Mouse (Mus musculus): ENCODE measurements at regions not wholly inside any gene's neighbourhood (a gene's known extent, or its start where the extent isn't known, plus 50 kb on each side); places are given as distances from the start of the nearest gene placed in this dataset.

GRCm38 (mm10) chr2:94248948-94249347 is 91.2 kb upstream of the Hsd17b12 start:
- no peak for ATAC-seq (ENCODE audit: low FRiP score, low TSS enrichment)
- no peak overlapping the region for H3K4me2 ChIP-seq (replicated peaks; ENCODE audit: low read depth, low read length)
- H3K4me1 ChIP-seq (ENCODE audit: control insufficient read depth, insufficient read depth, low read length): no peaks in the 10 kb centered on the region
- no peak overlapping the region for H3K9ac ChIP-seq (ENCODE audit: low read depth, low read length)
- no peak overlapping the region for H3K4me3 ChIP-seq (ENCODE audit: low read length)
- peaks cover 45% of the 10 kb centered on the region for H3K27me3 ChIP-seq (ENCODE audit: control insufficient read depth, insufficient read depth, low read length)
- H3K36me3 ChIP-seq (ENCODE audit: control insufficient read depth, insufficient read depth, low read length): no peaks in the 10 kb centered on the region
- H3K27ac ChIP-seq (ENCODE audit: low read depth, low read length): no peak overlapping the region
- WGBS: 51% methylated on average over 3 of the region's 3 CpGs
- H3K9me3 ChIP-seq (ENCODE audit: control insufficient read depth, low read length): no peaks in the 10 kb centered on the region

- Histone ChIP-seq H3K27me3 (ENCODE audit: control insufficient read depth, insufficient read depth, low read length) (peaks cover 64% of the 10 kb centered on the region), H3K9me3 (ENCODE audit: control insufficient read depth, low read length) (no peaks in the 10 kb centered on the region), H3K4me2 (replicated peaks; ENCODE audit: low read depth, low read length) (no peak overlapping the region; the same call in 1 of the 2 replicates), H3K9ac (ENCODE audit: low read depth, low read length) (no peak overlapping the region), H3K4me3 (ENCODE audit: low read length) (no peak overlapping the region), H3K36me3 (ENCODE audit: control insufficient read depth, insufficient read depth, low read length) (no peaks in the 10 kb centered on the region), H3K27ac (ENCODE audit: low read depth, low read length) (no peak overlapping the region), H3K4me1 (ENCODE audit: control insufficient read depth, insufficient read depth, low read length) (0 out of 2 replicates have a peak, but pooled peaks cover 3% of the 10 kb centered on the region)
- under 1% methylated on average over 30 of the region's 30 CpGs for WGBS
- ATAC-seq (ENCODE audit: low FRiP score, low TSS enrichment): 0 out of 2 replicates have a peak, but pooled peaks have one; percentile 41
These were observed 89.2 kb upstream of the Hsd17b12 start for GRCm38 (mm10) chr2:94246851-94247471.

- 39% methylated on average over 9 of the region's 9 CpGs for WGBS
- H3K4me2 ChIP-seq (replicated peaks; ENCODE audit: low read depth, low read length): no peak overlapping the region
- no peaks in the 10 kb centered on the region for H3K9me3 ChIP-seq (ENCODE audit: control insufficient read depth, low read length)
- no peak overlapping the region for H3K27ac ChIP-seq (ENCODE audit: low read depth, low read length)
- ATAC-seq (ENCODE audit: low FRiP score, low TSS enrichment): no peak
- H3K27me3 ChIP-seq (ENCODE audit: control insufficient read depth, insufficient read depth, low read length): peaks cover 72% of the 10 kb centered on the region
- H3K36me3 ChIP-seq (ENCODE audit: control insufficient read depth, insufficient read depth, low read length): no peaks in the 10 kb centered on the region
- H3K9ac ChIP-seq (ENCODE audit: low read depth, low read length): no peak overlapping the region
- no peak overlapping the region for H3K4me3 ChIP-seq (ENCODE audit: low read length)
- 0 out of 2 replicates have a peak, but pooled peaks cover 3% of the 10 kb centered on the region for H3K4me1 ChIP-seq (ENCODE audit: control insufficient read depth, insufficient read depth, low read length)
These were observed 88.4 kb upstream of the Hsd17b12 start for GRCm38 (mm10) chr2:94246180-94246611.

GRCm38 (mm10) chr2:94245305-94245959 is 87.7 kb upstream of the Hsd17b12 start:
- H3K36me3 ChIP-seq (ENCODE audit: control insufficient read depth, insufficient read depth, low read length): no peaks in the 10 kb centered on the region
- 3% methylated on average over 16 of the region's 16 CpGs for WGBS
- peak; percentile 67; the same call in 1 of the 2 replicates for ATAC-seq (ENCODE audit: low FRiP score, low TSS enrichment)
- H3K9me3 ChIP-seq (ENCODE audit: control insufficient read depth, low read length): no peaks in the 10 kb centered on the region
- H3K27ac ChIP-seq (ENCODE audit: low read depth, low read length): no peak overlapping the region
- H3K4me3 ChIP-seq (ENCODE audit: low read length): no peak overlapping the region
- H3K4me1 ChIP-seq (ENCODE audit: control insufficient read depth, insufficient read depth, low read length): 0 out of 2 replicates have a peak, but pooled peaks cover 3% of the 10 kb centered on the region
- peaks cover 80% of the 10 kb centered on the region for H3K27me3 ChIP-seq (ENCODE audit: control insufficient read depth, insufficient read depth, low read length)
- no peak overlapping the region for H3K4me2 ChIP-seq (replicated peaks; ENCODE audit: low read depth, low read length)
- H3K9ac ChIP-seq (ENCODE audit: low read depth, low read length): no peak overlapping the region

- H3K9me3 ChIP-seq (ENCODE audit: control insufficient read depth, low read length): no peaks in the 10 kb centered on the region
- no peak overlapping the region for H3K4me2 ChIP-seq (replicated peaks; ENCODE audit: low read depth, low read length)
- ATAC-seq (ENCODE audit: low FRiP score, low TSS enrichment): no peak
- under 1% methylated on average over 9 of the region's 9 CpGs for WGBS
- H3K27me3 ChIP-seq (ENCODE audit: control insufficient read depth, insufficient read depth, low read length): peaks cover 93% of the 10 kb centered on the region
- H3K27ac ChIP-seq (ENCODE audit: low read depth, low read length): no peak overlapping the region
- no peak overlapping the region for H3K4me3 ChIP-seq (ENCODE audit: low read length)
- H3K9ac ChIP-seq (ENCODE audit: low read depth, low read length): no peak overlapping the region
- 0 out of 2 replicates have a peak, but pooled peaks cover 3% of the 10 kb centered on the region for H3K4me1 ChIP-seq (ENCODE audit: control insufficient read depth, insufficient read depth, low read length)
- H3K36me3 ChIP-seq (ENCODE audit: control insufficient read depth, insufficient read depth, low read length): no peaks in the 10 kb centered on the region
These were observed 86.4 kb upstream of the Hsd17b12 start for GRCm38 (mm10) chr2:94244140-94244539.

GRCm38 (mm10) chr2:94243053-94243916 is 85.5 kb upstream of the Hsd17b12 start:
- Histone ChIP-seq H3K27ac (ENCODE audit: low read depth, low read length) (no peak overlapping the region), H3K27me3 (ENCODE audit: control insufficient read depth, insufficient read depth, low read length) (peaks cover 94% of the 10 kb centered on the region), H3K36me3 (ENCODE audit: control insufficient read depth, insufficient read depth, low read length) (no peaks in the 10 kb centered on the region), H3K4me1 (ENCODE audit: control insufficient read depth, insufficient read depth, low read length) (0 out of 2 replicates have a peak, but pooled peaks cover 3% of the 10 kb centered on the region), H3K9ac (ENCODE audit: low read depth, low read length) (no peak overlapping the region), H3K4me2 (replicated peaks; ENCODE audit: low read depth, low read length) (no peak overlapping the region; the same call in 1 of the 2 replicates), H3K4me3 (ENCODE audit: low read length) (peak overlapping the region; percentile 17), H3K9me3 (ENCODE audit: control insufficient read depth, low read length) (no peaks in the 10 kb centered on the region)
- ATAC-seq (ENCODE audit: low FRiP score, low TSS enrichment): no peak
- under 1% methylated on average over 47 of the region's 50 CpGs for WGBS

GRCm38 (mm10) chr2:94242406-94243052 is 84.8 kb upstream of the Hsd17b12 start:
- 0% methylated on average over 7 of the region's 7 CpGs for WGBS
- no peak overlapping the region for H3K27ac ChIP-seq (ENCODE audit: low read depth, low read length)
- H3K9me3 ChIP-seq (ENCODE audit: control insufficient read depth, low read length): no peaks in the 10 kb centered on the region
- peaks cover 96% of the 10 kb centered on the region for H3K27me3 ChIP-seq (ENCODE audit: control insufficient read depth, insufficient read depth, low read length)
- no peak for ATAC-seq (ENCODE audit: low FRiP score, low TSS enrichment)
- H3K36me3 ChIP-seq (ENCODE audit: control insufficient read depth, insufficient read depth, low read length): no peaks in the 10 kb centered on the region
- no peak overlapping the region; the same call in 1 of the 2 replicates for H3K4me2 ChIP-seq (replicated peaks; ENCODE audit: low read depth, low read length)
- H3K4me3 ChIP-seq (ENCODE audit: low read length): peak overlapping the region; percentile 17; the same call in 1 of the 2 replicates
- 0 out of 2 replicates have a peak, but pooled peaks cover 3% of the 10 kb centered on the region for H3K4me1 ChIP-seq (ENCODE audit: control insufficient read depth, insufficient read depth, low read length)
- H3K9ac ChIP-seq (ENCODE audit: low read depth, low read length): no peak overlapping the region

- no peak for ATAC-seq (ENCODE audit: low FRiP score, low TSS enrichment)
- no peak overlapping the region for H3K27ac ChIP-seq (ENCODE audit: low read depth, low read length)
- no peak overlapping the region for H3K4me2 ChIP-seq (replicated peaks; ENCODE audit: low read depth, low read length)
- no peaks in the 10 kb centered on the region for H3K36me3 ChIP-seq (ENCODE audit: control insufficient read depth, insufficient read depth, low read length)
- H3K4me3 ChIP-seq (ENCODE audit: low read length): no peak overlapping the region
- 9% methylated on average over 4 of the region's 4 CpGs for WGBS
- H3K27me3 ChIP-seq (ENCODE audit: control insufficient read depth, insufficient read depth, low read length): peaks cover 94% of the 10 kb centered on the region
- no peaks in the 10 kb centered on the region for H3K9me3 ChIP-seq (ENCODE audit: control insufficient read depth, low read length)
- no peak overlapping the region for H3K9ac ChIP-seq (ENCODE audit: low read depth, low read length)
- H3K4me1 ChIP-seq (ENCODE audit: control insufficient read depth, insufficient read depth, low read length): 0 out of 2 replicates have a peak, but pooled peaks cover 3% of the 10 kb centered on the region
These were observed 84.3 kb upstream of the Hsd17b12 start for GRCm38 (mm10) chr2:94242051-94242397.

Data from kidney, embryonic 14.5 days (tissue).